Mouse (Mus musculus) forebrain, postnatal 0 days (tissue): ENCODE results near the gene Trim54. TPM values are rescaled to one million over a fixed set of nuclear protein-coding genes. Genes with fewer than 3 reads are reported as not detected.
A peak's percentile ranks its signal among the peaks of the same experiment; 100 is the strongest.

Experiments used
- ATAC-seq: fragments of 200-750 bp; cut with Nextera tagmentation; 2 replicates; pipeline ENCODE4 v1.8.0; 2017; ENCODE audit warnings: mild to moderate bottlenecking, moderate library complexity
- DNase-seq: peaks from one replicate; pipeline ENCODE4 v3.0.0-alpha.2; 2015
- H3K27ac ChIP-seq: fragments of 300-500 bp; sonication (generic); 2 replicates; pipeline ENCODE4 v1.5.1; 2014; ENCODE audit warnings: low read depth, mild to moderate bottlenecking, antibody characterized with exemption, low read length, moderate library complexity, mixed read lengths
- H3K27me3 ChIP-seq: fragments of 300-500 bp; sonication (generic); 2 replicates; pipeline ENCODE4 v1.6.1; 2014; ENCODE audit warnings: mild to moderate bottlenecking, low read length, mixed read lengths; ENCODE audit not compliant: insufficient read depth
- H3K36me3 ChIP-seq: fragments of 300-500 bp; sonication (generic); 2 replicates; pipeline ENCODE4 v1.6.1; 2014; ENCODE audit warnings: mild to moderate bottlenecking, moderate library complexity; ENCODE audit not compliant: insufficient read depth
- H3K4me1 ChIP-seq: fragments of 300-500 bp; sonication (generic); 2 replicates; pipeline ENCODE4 v1.6.1; 2014; ENCODE audit warnings: antibody characterized with exemption; ENCODE audit not compliant: insufficient read depth
- H3K4me2 ChIP-seq: fragments of 300-500 bp; sonication (generic); 2 replicates; pipeline ENCODE4 v1.6.1; 2014; ENCODE audit warnings: low read depth, mild to moderate bottlenecking, moderate library complexity
- H3K4me3 ChIP-seq: fragments of 300-500 bp; sonication (generic); 2 replicates; pipeline ENCODE4 v1.5.1; 2014; ENCODE audit warnings: low read depth, low read length, mixed read lengths
- H3K9ac ChIP-seq: fragments of 300-500 bp; sonication (generic); 2 replicates; pipeline ENCODE4 v1.6.1; 2014; ENCODE audit warnings: mild to moderate bottlenecking
- H3K9me3 ChIP-seq: fragments of 300-500 bp; sonication (generic); 2 replicates; pipeline ENCODE4 v1.6.1; 2016; ENCODE audit warnings: low read length
- CTCF ChIP-seq: sonication (generic); IDR thresholded peaks from 2 replicates; pipeline ENCODE4 v1.5.1; 2016; ENCODE audit warnings: antibody characterized with exemption, control low read depth, low read depth
- WGBS: fragments of 180-500 bp; shearing (Covaris S2); extraction: QIAGEN DNeasy Blood & Tissue Kit; methylation state at CpG from one replicate; pipeline ENCODE4 v1.1.7; 2014; 5-methylcytosine and 5-hydroxymethylcytosine counted together
- polyA plus RNA-seq: library from polyadenylated mRNA; unstranded; fragments of >200 nt; fragmentation: Nextera tagmentation; extraction: Ambion mirVana; gene quantifications from 2 replicates; pipeline ENCODE4 v1.2.1, GENCODE M21; 2015
- total RNA-seq: library from RNA; depleted of rRNA; stranded (reverse); fragments of >200 nt; gene quantifications from 2 replicates; pipeline ENCODE4 v1.2.3, GENCODE M21; 2014

The Trim54 gene
- total and polyA plus RNA-seq, 2 experiments from 2014 or later: not detected

DNA sequence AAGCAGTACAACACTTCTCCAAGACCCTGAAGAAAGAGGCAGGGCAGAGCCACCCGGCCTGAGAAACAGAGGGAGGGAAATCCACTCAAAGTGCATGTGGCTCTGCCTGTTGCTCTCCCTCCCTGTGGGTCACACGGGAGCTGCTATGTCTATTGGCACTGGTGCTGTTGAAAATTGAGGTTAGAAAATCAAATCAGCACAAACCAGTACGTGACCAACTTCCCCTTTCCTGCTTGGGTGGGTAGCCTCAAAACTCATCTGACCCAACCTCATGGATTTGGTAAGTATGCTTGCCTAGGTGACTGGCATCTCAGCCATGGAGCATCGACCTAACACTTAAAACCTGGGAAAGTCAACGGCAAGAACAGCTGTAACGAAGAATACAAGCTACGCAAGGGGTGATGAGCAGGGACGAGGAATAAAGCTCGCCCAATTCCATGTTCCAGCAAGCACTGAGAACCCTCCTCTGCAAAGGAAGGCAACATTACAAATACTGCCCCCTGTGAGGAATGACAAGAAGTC lies 10.6 kb upstream of the Trim54 start, which contains the start of gene Dnajc5g:
Gene Dnajc5g, plus strand, starts transcription at position 472 of the 522 bp plus-strand sequence.
- 81% methylated on average over 9 of the region's 9 CpGs for WGBS
- DNase-seq: no peak
- no peak within 1 kb of the TSS for H3K27ac ChIP-seq
- H3K36me3 ChIP-seq: no peaks in the 10 kb centered on the region
- no peak within 1 kb of the TSS for H3K4me3 ChIP-seq
- no peak for TF ChIP-seq CTCF
- H3K9ac ChIP-seq: no peak within 1 kb of the TSS
- no peak for ATAC-seq
- H3K27me3 ChIP-seq: no peaks in the 10 kb centered on the region
- no peak within 1 kb of the TSS for H3K4me2 ChIP-seq
- H3K4me1 ChIP-seq: no peaks in the 10 kb centered on the region
- H3K9me3 ChIP-seq: no peaks in the 10 kb centered on the region

DNA sequence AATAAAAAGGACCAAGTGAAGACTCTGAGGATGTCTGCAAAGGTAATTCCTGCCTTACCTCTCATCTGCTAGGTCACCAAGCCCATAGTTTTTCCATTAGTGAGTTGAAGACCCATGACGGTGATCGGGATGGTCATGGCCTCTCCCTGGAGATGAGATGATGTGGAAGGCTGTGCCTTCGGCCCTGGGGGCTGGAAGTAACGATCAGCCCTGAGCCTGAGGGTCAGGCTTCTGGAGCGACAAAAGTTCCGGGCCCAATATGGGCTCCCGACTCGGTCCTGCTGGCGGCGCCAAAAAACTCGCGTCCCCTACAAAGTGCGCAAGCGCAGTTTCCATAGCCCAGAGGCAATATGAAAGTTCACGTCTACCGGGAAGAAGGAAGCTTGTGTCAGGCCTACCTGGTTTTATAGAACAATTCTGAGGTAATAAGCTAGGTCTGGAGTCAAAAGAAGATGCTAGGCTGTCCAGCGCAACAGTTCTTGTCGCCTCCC lies 8.5 kb upstream of the Trim54 start, which contains the start of gene Slc30a3:
Gene Slc30a3, minus strand, starts transcription at position 238 of the 491 bp plus-strand sequence.
- no peak within 1 kb of the TSS for H3K4me2 ChIP-seq
- TF ChIP-seq CTCF: no peak
- ATAC-seq: no peak
- no peak within 1 kb of the TSS for H3K27ac ChIP-seq
- H3K4me3 ChIP-seq: no peak within 1 kb of the TSS
- no peaks in the 10 kb centered on the region for H3K4me1 ChIP-seq
- H3K9me3 ChIP-seq: no peaks in the 10 kb centered on the region
- H3K27me3 ChIP-seq: no peaks in the 10 kb centered on the region
- DNase-seq: no peak
- H3K36me3 ChIP-seq: no peaks in the 10 kb centered on the region
- H3K9ac ChIP-seq: no peak within 1 kb of the TSS
- 92% methylated on average over 18 of the region's 18 CpGs for WGBS

DNA sequence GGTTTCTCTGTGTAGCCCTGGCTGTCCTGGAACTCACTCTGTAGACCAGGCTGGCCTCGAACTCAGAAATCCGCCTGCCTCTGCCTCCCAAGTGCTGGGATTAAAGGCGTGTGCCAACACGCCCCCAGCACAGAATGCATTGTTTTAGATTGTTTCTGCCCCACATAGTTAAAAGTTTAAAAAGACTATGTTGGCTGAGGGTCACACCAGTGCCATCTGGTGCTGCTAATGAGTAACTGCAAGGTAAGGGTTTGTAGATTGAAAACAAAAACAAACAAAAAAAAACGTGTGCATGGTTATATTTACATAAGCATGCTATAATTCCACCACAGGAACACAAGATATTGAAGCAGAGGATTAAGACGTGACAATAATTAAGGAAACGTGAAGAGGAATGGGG lies 5.7 kb upstream of the Trim54 start:
- ATAC-seq (no peak), DNase-seq (no peak)
- H3K36me3 ChIP-seq: no peaks in the 10 kb centered on the region
- no peaks in the 10 kb centered on the region for H3K27me3 ChIP-seq
- no peak overlapping the region for H3K9ac ChIP-seq
- WGBS: 36% methylated on average over 7 of the region's 7 CpGs
- TF ChIP-seq CTCF: peak; percentile 57
- no peak overlapping the region for H3K4me3 ChIP-seq
- no peak overlapping the region for H3K4me2 ChIP-seq
- no peaks in the 10 kb centered on the region for H3K9me3 ChIP-seq
- no peak overlapping the region for H3K27ac ChIP-seq
- no peaks in the 10 kb centered on the region for H3K4me1 ChIP-seq

DNA sequence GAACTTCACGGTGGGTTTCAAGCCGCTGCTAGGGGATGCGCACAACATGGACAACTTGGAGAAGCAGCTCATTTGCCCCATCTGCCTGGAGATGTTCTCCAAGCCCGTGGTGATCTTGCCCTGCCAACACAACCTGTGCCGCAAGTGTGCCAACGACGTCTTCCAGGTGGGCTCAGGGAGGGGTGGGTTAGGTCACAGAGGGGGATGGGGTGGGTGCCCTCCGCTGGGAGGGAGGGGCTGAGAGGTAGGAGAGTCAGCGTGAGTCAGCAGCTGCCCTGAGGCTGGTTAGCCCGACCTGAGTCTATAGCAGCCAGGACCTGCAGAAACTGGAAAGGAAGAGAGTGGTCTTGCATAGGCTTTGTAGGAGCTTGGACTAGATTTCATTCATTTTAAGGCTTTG lies 400 bp downstream of the Trim54 start:
- TF ChIP-seq CTCF: no peak
- no peak overlapping the region for H3K4me3 ChIP-seq
- no peaks in the 10 kb centered on the region for H3K4me1 ChIP-seq
- no peak overlapping the region for H3K9ac ChIP-seq
- no peak overlapping the region for H3K27ac ChIP-seq
- H3K27me3 ChIP-seq: no peaks in the 10 kb centered on the region; the same call in 1 of the 2 replicates
- WGBS: 36% methylated on average over 10 of the region's 10 CpGs
- H3K9me3 ChIP-seq: no peaks in the 10 kb centered on the region
- no peaks in the 10 kb centered on the region for H3K36me3 ChIP-seq
- ATAC-seq: no peak
- H3K4me2 ChIP-seq: no peak overlapping the region
- no peak for DNase-seq

DNA sequence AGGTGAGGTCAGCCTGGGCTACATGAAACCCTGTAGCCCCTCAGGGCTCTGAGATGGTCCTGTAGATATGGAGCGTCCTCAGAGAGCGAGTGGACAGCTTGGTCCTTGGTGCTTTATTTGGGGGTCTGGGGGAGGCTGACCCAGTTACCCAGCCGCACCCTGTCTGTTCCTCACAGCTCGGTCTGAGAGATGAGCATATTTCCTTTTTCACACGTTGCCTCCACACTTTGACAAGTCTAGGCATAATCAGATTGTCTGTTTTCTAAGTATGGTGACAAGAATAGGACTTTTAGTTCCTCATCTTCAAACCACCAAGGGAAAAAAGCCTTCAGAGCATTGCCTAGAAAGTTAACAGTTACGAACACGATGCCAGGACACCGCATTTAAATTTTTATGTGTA lies 4.6 kb downstream of the Trim54 start:
- H3K9ac ChIP-seq: no peak overlapping the region
- no peaks in the 10 kb centered on the region; the same call in 1 of the 2 replicates for H3K27me3 ChIP-seq
- H3K4me1 ChIP-seq: no peaks in the 10 kb centered on the region
- ATAC-seq: peak; percentile 27; the same call in 1 of the 2 replicates
- H3K4me2 ChIP-seq: no peak overlapping the region
- H3K27ac ChIP-seq: no peak overlapping the region
- no peaks in the 10 kb centered on the region for H3K9me3 ChIP-seq
- TF ChIP-seq CTCF: no peak
- no peak for DNase-seq
- H3K36me3 ChIP-seq: no peaks in the 10 kb centered on the region
- no peak overlapping the region for H3K4me3 ChIP-seq
- WGBS: 82% methylated on average over 8 of the region's 8 CpGs

- no peaks in the 10 kb centered on the region for H3K27me3 ChIP-seq
- no peak overlapping the region for H3K9ac ChIP-seq
- H3K4me1 ChIP-seq: no peaks in the 10 kb centered on the region
- ATAC-seq (no peak), DNase-seq (no peak)
- no peak overlapping the region for H3K4me3 ChIP-seq
- no peaks in the 10 kb centered on the region for H3K36me3 ChIP-seq
- no peaks in the 10 kb centered on the region for H3K9me3 ChIP-seq
- WGBS: 41% methylated on average over 2 of the region's 2 CpGs
- H3K4me2 ChIP-seq: no peak overlapping the region
- TF ChIP-seq CTCF: no peak
- no peak overlapping the region for H3K27ac ChIP-seq
These were observed 7.0 kb downstream of the Trim54 start for GRCm38 (mm10) chr5:31123481-31123880.

DNA sequence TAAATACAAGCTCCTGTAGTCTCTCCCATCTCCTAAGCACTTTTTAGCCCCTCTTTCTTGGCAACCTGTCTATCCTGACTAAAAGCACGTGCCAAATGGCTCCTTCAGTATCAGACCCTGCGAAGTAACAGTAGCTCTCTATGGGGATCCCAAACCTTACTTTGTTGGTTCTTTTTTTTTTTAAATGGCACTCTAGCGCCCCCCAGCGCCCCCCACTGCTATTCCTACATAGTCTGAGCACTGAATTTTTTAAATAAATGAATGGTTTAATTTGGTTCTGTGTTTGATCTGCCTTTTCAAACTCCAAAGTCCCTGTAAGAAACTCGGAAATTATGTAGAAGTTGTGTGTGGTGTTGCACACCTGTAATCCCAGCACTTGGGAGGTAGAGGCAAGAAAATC lies 9.5 kb downstream of the Trim54 start:
- 38% methylated on average over 5 of the region's 5 CpGs for WGBS
- ATAC-seq: no peak
- no peak overlapping the region for H3K4me2 ChIP-seq
- H3K36me3 ChIP-seq: no peaks in the 10 kb centered on the region
- DNase-seq: no peak
- H3K27ac ChIP-seq: no peak overlapping the region
- H3K4me1 ChIP-seq: no peaks in the 10 kb centered on the region
- no peak overlapping the region for H3K4me3 ChIP-seq
- no peak for TF ChIP-seq CTCF
- H3K9ac ChIP-seq: no peak overlapping the region
- no peaks in the 10 kb centered on the region for H3K9me3 ChIP-seq
- no peaks in the 10 kb centered on the region for H3K27me3 ChIP-seq
